9 mouse cellular contexts compared by ENCODE assay signal in the genomic region with DNA sequence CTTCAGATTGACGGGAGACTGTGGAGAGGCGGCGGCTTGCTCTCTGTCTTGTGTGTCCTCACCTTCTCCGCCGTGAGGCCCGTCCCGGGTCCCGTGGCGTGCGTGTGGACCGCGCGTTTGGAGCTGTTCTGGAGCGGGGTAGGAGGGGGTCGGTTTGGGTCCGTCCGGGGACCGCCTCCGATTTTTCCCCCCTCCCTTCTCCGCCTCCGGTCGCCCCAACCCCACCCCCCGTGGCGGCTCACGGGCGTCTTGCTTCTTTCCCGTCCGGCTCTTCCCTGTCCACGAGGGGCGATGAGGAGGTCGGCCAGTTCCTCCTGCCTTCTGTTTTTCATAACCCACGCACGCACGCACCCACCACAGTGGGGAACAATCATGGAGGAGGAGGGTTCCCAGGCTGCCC. TPM values are rescaled to one million over a fixed set of nuclear protein-coding genes. Genes with fewer than 3 reads are reported as not detected.
DNase-seq lines count a peak whose midpoint lies in the region; ATAC-seq lines count a peak whose summit lies in the region.
"Had no signal": no experiment of that assay in that cellular context is flagged by ENCODE, and none has a peak within 500 bp of the region (broad histone marks: within the 10 kb centered on the region; RNA-seq: fewer than 3 reads in every experiment).

No protein-coding gene starts in this region.

- H3K27me3 ChIP-seq in forebrain, embryonic 14.5 days (replicated peaks; ENCODE audit: control insufficient read depth, insufficient read depth, low read length): no peaks in the 10 kb centered on the region
- H3K27me3 ChIP-seq in limb, embryonic 15.5 days: no peaks in the 10 kb centered on the region
- no peaks in the 10 kb centered on the region for H3K27me3 ChIP-seq in stomach, embryonic 14.5 days (ENCODE audit: control insufficient read depth, insufficient read depth, low read length)

- peak overlapping the region; percentile 35; the same call in 1 of the 2 replicates for H3K4me2 ChIP-seq in forebrain, embryonic 14.5 days (ENCODE audit: low read length)
- peak overlapping the region; percentile 48 for H3K4me2 ChIP-seq in limb, embryonic 15.5 days
- H3K4me2 ChIP-seq in stomach, embryonic 14.5 days (replicated peaks; ENCODE audit: low read depth, low read length): peak overlapping the region; percentile 53

- no peak overlapping the region; the same call in 1 of the 2 replicates for H3K9ac ChIP-seq in forebrain, embryonic 14.5 days (ENCODE audit: low read length)
- no peak overlapping the region for H3K9ac ChIP-seq in limb, embryonic 15.5 days
- no peak overlapping the region for H3K9ac ChIP-seq in stomach, embryonic 14.5 days (replicated peaks; ENCODE audit: low read depth, low read length)

- H3K36me3 ChIP-seq in forebrain, embryonic 14.5 days (ENCODE audit: control insufficient read depth, insufficient read depth, low read length): no peaks in the 10 kb centered on the region
- H3K36me3 ChIP-seq in limb, embryonic 15.5 days: no peaks in the 10 kb centered on the region
- H3K36me3 ChIP-seq in stomach, embryonic 14.5 days (ENCODE audit: control insufficient read depth, insufficient read depth, low read length): no peaks in the 10 kb centered on the region

- H3K27ac ChIP-seq in forebrain, embryonic 14.5 days (ENCODE audit: low read depth, low read length): no peak overlapping the region
- H3K27ac ChIP-seq in limb, embryonic 15.5 days: no peak overlapping the region
- no peak overlapping the region for H3K27ac ChIP-seq in stomach, embryonic 14.5 days (ENCODE audit: low read length)

- H3K9me3 ChIP-seq in forebrain, embryonic 14.5 days (replicated peaks; ENCODE audit: control insufficient read depth, low read length): no peaks in the 10 kb centered on the region; the same call in 1 of the 2 replicates
- no peaks in the 10 kb centered on the region for H3K9me3 ChIP-seq in limb, embryonic 15.5 days
- no peaks in the 10 kb centered on the region for H3K9me3 ChIP-seq in stomach, embryonic 14.5 days (ENCODE audit: control insufficient read depth, low read depth, low read length)

- no peak for ATAC-seq in forebrain, embryonic 14.5 days
- ATAC-seq in limb, embryonic 15.5 days (ENCODE audit: insufficient number of reproducible peaks, low FRiP score, low TSS enrichment, low read depth): no peak
- no peak for ATAC-seq in stomach, embryonic 14.5 days (ENCODE audit: insufficient number of reproducible peaks, insufficient read depth, low FRiP score, low read depth)
- no peak for ATAC-seq in activated CD4-positive, CD25-positive, alpha-beta regulatory T cell, adult 4 months

- H3K4me1 ChIP-seq in forebrain, embryonic 14.5 days (ENCODE audit: control insufficient read depth, insufficient read depth, low read length): no peaks in the 10 kb centered on the region
- peaks cover 12% of the 10 kb centered on the region for H3K4me1 ChIP-seq in limb, embryonic 15.5 days
- peaks cover 8% of the 10 kb centered on the region; the same call in 1 of the 2 replicates for H3K4me1 ChIP-seq in stomach, embryonic 14.5 days (ENCODE audit: control insufficient read depth, insufficient read depth, low read length)

- WGBS in forebrain, embryonic 14.5 days: 34% methylated on average over 30 of the region's 34 CpGs
- 38% methylated on average over 34 of the region's 34 CpGs for WGBS in limb, embryonic 15.5 days
- WGBS in stomach, embryonic 14.5 days: 33% methylated on average over 33 of the region's 34 CpGs

- H3K4me3 ChIP-seq in forebrain, embryonic 14.5 days (ENCODE audit: low read depth, low read length): no peak overlapping the region
- peak overlapping the region; percentile 31 for H3K4me3 ChIP-seq in limb, embryonic 15.5 days
- H3K4me3 ChIP-seq in stomach, embryonic 14.5 days (ENCODE audit: low read depth, low read length): peak overlapping the region; percentile 21; the same call in 1 of the 2 replicates

- DNase-seq in kidney, postnatal 10 days: peak; percentile 48
- no peak for DNase-seq in kidney, postnatal 14 days
- no peak for DNase-seq in forebrain, embryonic 14.5 days (ENCODE audit: low spot score)
- no peak for DNase-seq in embryo, embryonic 9.5 days (ENCODE audit: extremely low spot score)
- no peak for DNase-seq in frontal cortex, postnatal 14 days (ENCODE audit: low spot score in 2 of 2)
- DNase-seq: thymus, postnatal 36 days had no signal

RNA-seq across cellular contexts. Expression of a gene that starts 4.6 kb away (rescaled TPM):
- polyA plus RNA-seq in forebrain, embryonic 14.5 days (2014; fragmentation: Nextera tagmentation; extraction: Ambion mirVana): 138 and 153 TPM in 2 replicates
- 134 and 138 TPM in 2 replicates for polyA plus RNA-seq in limb, embryonic 15.5 days (2015; fragmentation: Nextera tagmentation; extraction: Ambion mirVana)
- 216 and 218 TPM in 2 replicates for polyA plus RNA-seq in stomach, embryonic 14.5 days (2014; fragmentation: Nextera tagmentation; extraction: Ambion mirVana)
- polyA plus RNA-seq in activated CD4-positive, CD25-positive, alpha-beta regulatory T cell, adult 4 months (2017; shearing (Covaris generic)): 10 to 100 TPM; 47.3 to 60.5 TPM

RNA-seq across cellular contexts. Expression of a gene that starts 32.1 kb away (rescaled TPM):
- 2.2 and 2.7 TPM in 2 replicates for polyA plus RNA-seq in forebrain, embryonic 14.5 days (2014; fragmentation: Nextera tagmentation; extraction: Ambion mirVana)
- 7.7 and 11.2 TPM in 2 replicates for polyA plus RNA-seq in limb, embryonic 15.5 days (2015; fragmentation: Nextera tagmentation; extraction: Ambion mirVana)
- polyA plus RNA-seq in stomach, embryonic 14.5 days (2014; fragmentation: Nextera tagmentation; extraction: Ambion mirVana): 11.5 and 13.0 TPM in 2 replicates
- not detected for polyA plus RNA-seq in activated CD4-positive, CD25-positive, alpha-beta regulatory T cell, adult 4 months (2017; shearing (Covaris generic))

RNA-seq across cellular contexts. Expression of a gene that starts 32.6 kb away (rescaled TPM):
- polyA plus RNA-seq in forebrain, embryonic 14.5 days (2014; fragmentation: Nextera tagmentation; extraction: Ambion mirVana): not detected in 2 replicates
- 0.09 and 0.15 TPM in 2 replicates for polyA plus RNA-seq in limb, embryonic 15.5 days (2015; fragmentation: Nextera tagmentation; extraction: Ambion mirVana)
- polyA plus RNA-seq in stomach, embryonic 14.5 days (2014; fragmentation: Nextera tagmentation; extraction: Ambion mirVana): 0.22 TPM in 1 of 2 replicates, not detected in the other
- not detected for polyA plus RNA-seq in activated CD4-positive, CD25-positive, alpha-beta regulatory T cell, adult 4 months (2017; shearing (Covaris generic))
